Mouse (Mus musculus): ENCODE results near the gene Sirt1.

DNA sequence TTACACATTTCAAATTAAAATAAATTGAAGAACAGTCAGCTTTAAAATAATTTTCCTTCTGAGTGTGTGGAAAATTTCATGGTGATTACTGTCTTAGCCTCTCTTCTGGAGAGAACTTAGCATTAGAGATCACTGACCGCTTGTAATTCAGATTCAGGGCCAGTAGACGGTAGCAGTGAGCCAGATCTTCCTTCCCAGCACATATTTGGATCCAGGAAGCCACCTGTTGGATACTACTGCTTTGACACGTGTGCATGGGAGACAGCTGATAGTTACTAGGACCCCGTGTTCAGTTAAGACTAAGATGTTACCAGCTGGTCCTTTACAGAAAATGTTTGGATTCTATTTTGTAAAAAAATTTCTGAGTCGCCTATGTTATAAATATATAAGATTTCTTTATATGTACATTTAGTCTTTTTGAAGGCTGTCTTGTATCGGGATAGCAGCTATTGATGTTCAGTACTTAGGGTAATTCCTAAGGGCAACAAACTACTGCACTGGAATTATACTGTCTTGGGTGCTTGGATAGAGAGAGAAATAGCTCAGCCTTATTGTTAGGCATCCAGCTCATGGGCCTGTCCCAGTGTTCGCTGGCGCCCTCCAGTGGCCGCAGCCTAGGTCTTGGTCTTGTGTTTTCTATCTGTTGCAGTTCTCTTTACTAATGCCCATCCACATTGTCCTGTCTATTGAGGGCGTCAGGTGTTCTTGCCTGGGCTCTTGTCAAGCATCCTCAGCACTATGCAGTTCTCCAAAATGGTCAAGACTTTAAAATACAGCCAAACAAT lies 72.7 kb downstream of the Sirt1 start:
- no peak for TF ChIP-seq POLR2A (IDR thresholded peaks at IDR 0.05; ENCODE audit: extremely low read depth, insufficient read depth, low read length)
- TF ChIP-seq CTCF (IDR thresholded peaks at IDR 0.05; ENCODE audit: extremely low read depth, insufficient read depth, low read length), result peak; percentile 79

Measured in cortical plate, adult 2 months (tissue).